Mouse (Mus musculus): ENCODE data around the gene Zfp867. TPM values are rescaled to one million over a fixed set of nuclear protein-coding genes. Genes with fewer than 3 reads are reported as not detected.

The Zfp867 gene
- polyA plus RNA-seq, 1 experiment, result 1.3 TPM

- H3K79me2 ChIP-seq (ENCODE audit: control insufficient read depth, insufficient read depth), result no peaks in the 10 kb centered on the region
- H3K4me2 ChIP-seq (ENCODE audit: low read depth), result no peak overlapping the region
- H3K4me3 ChIP-seq, result no peak overlapping the region
- H3K27me3 ChIP-seq (ENCODE audit: control insufficient read depth, insufficient read depth, insufficient read length), result no peaks in the 10 kb centered on the region
- H3ac ChIP-seq (ENCODE audit: control insufficient read depth, insufficient read length), result no peak overlapping the region
- H3K36me3 ChIP-seq (ENCODE audit: control insufficient read depth, insufficient read depth), result peaks cover 15% of the 10 kb centered on the region
- TF ChIP-seq MAX (IDR thresholded peaks at IDR 0.05; ENCODE audit: low read depth), result no peak
- no peak for TF ChIP-seq CEBPB (IDR thresholded peaks at IDR 0.05; ENCODE audit: insufficient read depth, poor library complexity, severe bottlenecking)
- no peak for TF ChIP-seq POLR2A (IDR thresholded peaks at IDR 0.05; ENCODE audit: insufficient read length, low read depth)
- no peak for TF ChIP-seq SRF (IDR thresholded peaks at IDR 0.05; ENCODE audit: control insufficient read depth, insufficient read length, low read depth)
- TF ChIP-seq USF1 (IDR thresholded peaks at IDR 0.05; ENCODE audit: low read depth), result no peak
These were observed 34.3 kb downstream of the Zfp867 start for GRCm38 (mm10) chr11:59437954-59438353.

GRCm38 (mm10) chr11:59432261-59432660 is 40.0 kb downstream of the Zfp867 start:
- H3K79me2 ChIP-seq (ENCODE audit: control insufficient read depth, insufficient read depth), result no peaks in the 10 kb centered on the region
- no peak overlapping the region for H3ac ChIP-seq (ENCODE audit: control insufficient read depth, insufficient read length)
- peaks cover 4% of the 10 kb centered on the region for H3K36me3 ChIP-seq (ENCODE audit: control insufficient read depth, insufficient read depth)
- H3K27me3 ChIP-seq (ENCODE audit: control insufficient read depth, insufficient read depth, insufficient read length), result no peaks in the 10 kb centered on the region
- no peak overlapping the region for H3K4me3 ChIP-seq
- TF ChIP-seq TCF12 (IDR thresholded peaks at IDR 0.05; ENCODE audit: insufficient read depth, poor library complexity, severe bottlenecking) (no peak), POLR2A (IDR thresholded peaks at IDR 0.05; ENCODE audit: insufficient read length, low read depth) (no peak), TCF3 (IDR thresholded peaks at IDR 0.05; ENCODE audit: insufficient read length, low read depth) (no peak), MYOD1 (IDR thresholded peaks at IDR 0.05; ENCODE audit: control insufficient read depth in 1 of 3, insufficient read length in 2 of 3, low read depth in 2 of 3) (no peak), MAX (IDR thresholded peaks at IDR 0.05; ENCODE audit: low read depth) (no peak)
- H3K4me2 ChIP-seq (ENCODE audit: low read depth), result no peak overlapping the region

GRCm38 (mm10) chr11:59429959-59430358 is 42.3 kb downstream of the Zfp867 start:
- TF ChIP-seq MYOG (IDR thresholded peaks at IDR 0.05; ENCODE audit: control insufficient read depth in 1 of 3, insufficient read depth in 1 of 3, insufficient read length in 2 of 3, low read depth in 2 of 3), result no peak
- no peak for TF ChIP-seq MYOD1 (IDR thresholded peaks at IDR 0.05; ENCODE audit: control insufficient read depth in 1 of 3, insufficient read length in 2 of 3, low read depth in 2 of 3)
- no peak for TF ChIP-seq POLR2A (IDR thresholded peaks at IDR 0.05; ENCODE audit: insufficient read length, low read depth)
- TF ChIP-seq CEBPB (IDR thresholded peaks at IDR 0.05; ENCODE audit: insufficient read depth, poor library complexity, severe bottlenecking), result no peak
- no peak for TF ChIP-seq POLR2AphosphoS2 (IDR thresholded peaks at IDR 0.05; ENCODE audit: insufficient read length, low read depth)
- TF ChIP-seq MAX (IDR thresholded peaks at IDR 0.05; ENCODE audit: low read depth), result no peak
- TF ChIP-seq SRF (IDR thresholded peaks at IDR 0.05; ENCODE audit: control insufficient read depth, insufficient read length, low read depth), result no peak
- no peak for TF ChIP-seq TCF12 (IDR thresholded peaks at IDR 0.05; ENCODE audit: insufficient read depth, poor library complexity, severe bottlenecking)
- TF ChIP-seq TCF3 (IDR thresholded peaks at IDR 0.05; ENCODE audit: insufficient read length, low read depth), result no peak
- TF ChIP-seq USF1 (IDR thresholded peaks at IDR 0.05; ENCODE audit: low read depth), result no peak
- no peak for TF ChIP-seq REST (IDR thresholded peaks at IDR 0.05; ENCODE audit: insufficient read depth, insufficient read length)
- no peak for TF ChIP-seq E2F4 (IDR thresholded peaks at IDR 0.05; ENCODE audit: insufficient read depth)
- no peak overlapping the region for H3K4me2 ChIP-seq (ENCODE audit: low read depth)
- H3K27me3 ChIP-seq (ENCODE audit: control insufficient read depth, insufficient read depth, insufficient read length), result no peaks in the 10 kb centered on the region
- H3ac ChIP-seq (ENCODE audit: control insufficient read depth, insufficient read length), result no peak overlapping the region
- peaks cover 3% of the 10 kb centered on the region for H3K36me3 ChIP-seq (ENCODE audit: control insufficient read depth, insufficient read depth)
- no peak overlapping the region for H3K4me3 ChIP-seq
- no peaks in the 10 kb centered on the region for H3K79me2 ChIP-seq (ENCODE audit: control insufficient read depth, insufficient read depth)

- Histone ChIP-seq H3K4me2 (ENCODE audit: low read depth) (no peak overlapping the region), H3K27me3 (ENCODE audit: control insufficient read depth, insufficient read depth, insufficient read length) (no peaks in the 10 kb centered on the region), H3K79me2 (ENCODE audit: control insufficient read depth, insufficient read depth) (no peaks in the 10 kb centered on the region), H3K36me3 (ENCODE audit: control insufficient read depth, insufficient read depth) (peaks cover 5% of the 10 kb centered on the region), H3ac (ENCODE audit: control insufficient read depth, insufficient read length) (no peak overlapping the region), H3K4me3 (no peak overlapping the region)
- TF ChIP-seq CEBPB (IDR thresholded peaks at IDR 0.05; ENCODE audit: insufficient read depth, poor library complexity, severe bottlenecking), result no peak
- TF ChIP-seq POLR2A (IDR thresholded peaks at IDR 0.05; ENCODE audit: insufficient read length, low read depth), result no peak
- TF ChIP-seq TCF12 (IDR thresholded peaks at IDR 0.05; ENCODE audit: insufficient read depth, poor library complexity, severe bottlenecking), result no peak
- TF ChIP-seq MYOD1 (IDR thresholded peaks at IDR 0.05; ENCODE audit: control insufficient read depth in 1 of 3, insufficient read length in 2 of 3, low read depth in 2 of 3), result no peak
- TF ChIP-seq MAX (IDR thresholded peaks at IDR 0.05; ENCODE audit: low read depth), result no peak
- no peak for TF ChIP-seq SRF (IDR thresholded peaks at IDR 0.05; ENCODE audit: control insufficient read depth, insufficient read length, low read depth)
- no peak for TF ChIP-seq MYOG (IDR thresholded peaks at IDR 0.05; ENCODE audit: control insufficient read depth in 1 of 3, insufficient read depth in 1 of 3, insufficient read length in 2 of 3, low read depth in 2 of 3)
- no peak for TF ChIP-seq POLR2AphosphoS2 (IDR thresholded peaks at IDR 0.05; ENCODE audit: insufficient read length, low read depth)
- no peak for TF ChIP-seq E2F4 (IDR thresholded peaks at IDR 0.05; ENCODE audit: insufficient read depth)
These were observed 44.1 kb downstream of the Zfp867 start for GRCm38 (mm10) chr11:59428057-59428660.

GRCm38 (mm10) chr11:59425671-59426101 is 46.6 kb downstream of the Zfp867 start:
- no peaks in the 10 kb centered on the region for H3K27me3 ChIP-seq (ENCODE audit: control insufficient read depth, insufficient read depth, insufficient read length)
- H3K36me3 ChIP-seq (ENCODE audit: control insufficient read depth, insufficient read depth), result peaks cover 5% of the 10 kb centered on the region
- TF ChIP-seq MAX (IDR thresholded peaks at IDR 0.05; ENCODE audit: low read depth) (no peak), POLR2AphosphoS2 (IDR thresholded peaks at IDR 0.05; ENCODE audit: insufficient read length, low read depth) (no peak), POLR2A (IDR thresholded peaks at IDR 0.05; ENCODE audit: insufficient read length, low read depth) (no peak), E2F4 (IDR thresholded peaks at IDR 0.05; ENCODE audit: insufficient read depth) (no peak), MYOD1 (IDR thresholded peaks at IDR 0.05; ENCODE audit: control insufficient read depth in 1 of 3, insufficient read length in 2 of 3, low read depth in 2 of 3) (no peak), REST (IDR thresholded peaks at IDR 0.05; ENCODE audit: insufficient read depth, insufficient read length) (no peak), USF1 (IDR thresholded peaks at IDR 0.05; ENCODE audit: low read depth) (no peak), CEBPB (IDR thresholded peaks at IDR 0.05; ENCODE audit: insufficient read depth, poor library complexity, severe bottlenecking) (no peak), MYOG (IDR thresholded peaks at IDR 0.05; ENCODE audit: control insufficient read depth in 1 of 3, insufficient read depth in 1 of 3, insufficient read length in 2 of 3, low read depth in 2 of 3) (no peak), TCF3 (IDR thresholded peaks at IDR 0.05; ENCODE audit: insufficient read length, low read depth) (no peak), TCF12 (IDR thresholded peaks at IDR 0.05; ENCODE audit: insufficient read depth, poor library complexity, severe bottlenecking) (no peak), SRF (IDR thresholded peaks at IDR 0.05; ENCODE audit: control insufficient read depth, insufficient read length, low read depth) (no peak)
- no peak overlapping the region for H3ac ChIP-seq (ENCODE audit: control insufficient read depth, insufficient read length)
- no peaks in the 10 kb centered on the region for H3K79me2 ChIP-seq (ENCODE audit: control insufficient read depth, insufficient read depth)
- no peak overlapping the region for H3K4me2 ChIP-seq (ENCODE audit: low read depth)
- no peak overlapping the region for H3K4me3 ChIP-seq
